ENCODE assay signal across 18 mouse cellular contexts in genomic region chr17:72062978-72063377, GRCm38 (mm10).
DNase-seq lines count a peak whose midpoint lies in the region; ATAC-seq lines count a peak whose summit lies in the region.
"Had no signal": no experiment of that assay in that cellular context is flagged by ENCODE, and none has a peak within 500 bp of the region (broad histone marks: within the 10 kb centered on the region; RNA-seq: fewer than 3 reads in every experiment).

No protein-coding gene starts in this region.

- no peak for DNase-seq in urinary bladder, postnatal 4 days (ENCODE audit: low spot score in 2 of 2)
- no peak for DNase-seq in layer of hippocampus, adult 11-12 months (ENCODE audit: low spot score)
- no peak for DNase-seq in gastrocnemius, postnatal 4 days (ENCODE audit: low spot score in 2 of 2)
- DNase-seq: adrenal gland, adult 8-10 months; adrenal gland, postnatal 14 days; adrenal gland, postnatal 36 days; cerebellum, adult 11-12 months; cerebellum, adult 2 months; cerebellum, adult 9-10 months; cerebellum, postnatal 10 days; cerebellum, postnatal 25 days; embryo, embryonic 11 days had no signal

- ATAC-seq in common myeloid progenitor, adult 5-6 weeks (replicated peaks; ENCODE audit: low read depth, poor library complexity, severe bottlenecking) = 0 out of 2 replicates have a peak, but pooled peaks have one; percentile 42
- 0 out of 2 replicates have a peak, but pooled peaks have one; percentile 21 for ATAC-seq in megakaryocyte, adult 5-6 weeks (ENCODE audit: poor library complexity, severe bottlenecking)
- ATAC-seq: activated CD4-positive, CD25-positive, alpha-beta regulatory T cell, adult 4 months; forebrain, embryonic 14.5 days; forebrain, embryonic 16.5 days; Patski had no signal
